Mouse (Mus musculus) frontal cortex, postnatal 14 days (tissue): ENCODE results near the gene Birc2.

Source experiments
- DNase-seq, 2 experiments: peaks; one replicate each; pipeline ENCODE4 v3.0.0; 2022; ENCODE audit warnings: low spot score in 2 of 2

The Birc2 gene

DNA sequence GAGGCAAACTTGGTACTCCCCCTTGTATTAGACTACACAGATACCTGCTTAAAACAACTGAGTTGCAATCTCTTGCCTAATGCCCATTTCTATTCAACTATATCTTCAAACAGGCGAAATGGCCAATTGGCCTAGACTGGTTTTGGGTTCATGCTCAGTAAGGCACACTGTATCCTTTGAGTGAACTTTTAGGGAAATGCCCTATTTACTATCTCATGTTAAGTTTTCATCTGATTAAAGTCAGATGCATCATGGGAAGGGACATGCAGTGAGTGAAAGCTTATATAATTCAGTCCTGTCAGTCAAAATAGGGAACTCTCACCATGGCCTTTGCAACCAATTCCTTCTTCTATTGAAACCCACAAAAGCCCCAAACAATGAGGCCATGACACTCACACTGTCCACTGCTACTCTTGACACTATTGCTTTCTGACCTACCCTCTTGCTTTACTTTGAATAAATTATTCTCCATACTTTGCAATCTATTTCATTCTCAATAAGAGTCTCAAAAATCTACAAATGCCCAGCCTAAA lies 9.9 kb upstream of the Birc2 start:
- DNase-seq, result no peak

GRCm38 (mm10) chr9:7845216-7845895 lies 8.5 kb upstream of the Birc2 start:
- DNase-seq, result no peak

GRCm38 (mm10) chr9:7841221-7841620 lies 4.4 kb upstream of the Birc2 start:
- no peak for DNase-seq

DNA sequence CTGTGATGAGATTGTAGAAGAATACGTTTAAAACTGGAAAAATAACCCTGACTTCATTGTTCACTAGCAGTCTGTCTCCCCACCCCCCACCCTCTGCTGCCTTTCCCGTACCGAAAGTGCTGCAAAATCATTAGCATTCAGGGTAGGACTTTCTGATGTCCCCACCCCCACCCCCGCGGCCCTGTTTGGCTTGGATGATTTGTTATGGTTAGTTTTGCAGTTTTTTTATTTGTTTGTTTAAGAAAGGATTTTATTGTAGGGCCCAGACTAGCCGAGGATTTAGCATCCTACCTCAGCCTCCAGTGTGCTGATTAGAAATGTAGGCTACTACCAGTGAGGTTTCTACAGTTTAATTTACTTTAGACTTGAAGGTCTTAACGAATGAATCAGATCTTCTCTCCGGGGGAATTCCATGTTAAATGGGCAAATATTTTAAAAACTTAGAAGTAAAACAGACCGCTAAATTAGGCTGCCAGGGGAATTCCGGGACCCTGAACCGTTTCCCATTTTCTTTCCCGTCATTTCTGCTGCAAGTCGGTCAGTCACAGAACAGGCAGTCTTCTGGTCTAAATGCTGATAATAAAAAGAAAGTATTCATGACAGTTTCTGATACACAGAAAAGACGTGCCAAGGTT lies 1.1 kb upstream of the Birc2 start:
- no peak for DNase-seq

DNA sequence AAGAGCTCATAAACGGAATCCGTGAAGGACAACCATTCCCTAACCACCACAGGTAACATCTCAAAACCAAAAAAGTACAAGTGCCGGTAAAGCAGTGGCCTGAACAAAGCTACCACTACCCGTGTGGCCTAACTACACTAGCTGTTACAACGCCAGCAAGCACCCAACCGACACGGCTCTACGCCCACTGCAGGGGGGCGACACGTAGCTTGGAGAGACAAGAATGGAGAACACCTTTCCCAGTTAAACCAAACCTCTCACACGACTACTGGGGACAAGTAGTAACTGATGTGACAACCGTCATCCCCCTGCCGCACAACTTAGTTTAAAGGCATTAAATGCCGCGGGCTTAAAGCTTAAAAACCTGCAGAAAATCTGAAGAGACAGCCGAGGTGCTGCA lies 533 bp downstream of the Birc2 start:
- peak; percentile 27 to 29 for DNase-seq

- DNase-seq, result no peak
Observed at GRCm38 (mm10) chr9:7835302-7835701, 1.6 kb downstream of the Birc2 start.

DNA sequence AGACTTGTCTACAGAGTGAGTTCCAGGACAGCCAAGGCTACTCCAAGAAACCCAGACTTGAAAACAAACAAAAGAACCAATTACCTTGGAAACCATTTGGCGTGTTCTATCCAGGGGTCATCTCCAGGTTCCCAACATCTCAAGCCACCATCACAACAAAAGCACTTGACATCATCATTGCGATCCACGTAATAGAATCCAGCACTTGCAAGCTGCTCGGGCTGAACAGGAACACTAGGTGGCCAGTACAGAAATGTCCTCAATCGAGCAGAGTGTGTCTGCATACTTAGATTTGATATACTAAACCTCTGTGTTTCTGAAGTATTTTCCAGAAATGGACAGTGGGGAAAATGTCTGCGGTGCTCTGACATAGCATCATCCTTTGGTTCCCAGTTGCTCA lies 3.4 kb downstream of the Birc2 start:
- no peak for DNase-seq

GRCm38 (mm10) chr9:7829531-7830528 lies 7.0 kb downstream of the Birc2 start:
- no peak for DNase-seq

DNA sequence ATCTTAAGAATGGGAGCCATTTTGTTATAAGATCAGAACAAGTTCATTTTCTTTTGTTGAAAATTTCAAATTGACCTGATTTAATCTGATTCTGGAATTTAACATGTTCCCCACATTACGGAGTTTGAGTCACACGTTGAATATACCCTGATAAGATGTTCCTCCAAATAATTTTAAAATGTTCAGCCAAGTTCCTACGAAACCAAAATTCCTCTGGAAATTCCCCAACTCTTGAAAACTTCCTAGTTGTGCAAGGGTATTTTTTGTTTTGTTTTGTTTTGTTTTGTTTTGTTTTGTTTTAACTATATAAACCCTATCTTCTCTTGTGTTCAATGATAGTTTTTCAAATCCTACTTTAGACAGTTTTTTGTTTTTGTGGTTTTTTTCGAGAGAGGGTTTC lies 8.2 kb downstream of the Birc2 start:
- DNase-seq, result no peak

DNA sequence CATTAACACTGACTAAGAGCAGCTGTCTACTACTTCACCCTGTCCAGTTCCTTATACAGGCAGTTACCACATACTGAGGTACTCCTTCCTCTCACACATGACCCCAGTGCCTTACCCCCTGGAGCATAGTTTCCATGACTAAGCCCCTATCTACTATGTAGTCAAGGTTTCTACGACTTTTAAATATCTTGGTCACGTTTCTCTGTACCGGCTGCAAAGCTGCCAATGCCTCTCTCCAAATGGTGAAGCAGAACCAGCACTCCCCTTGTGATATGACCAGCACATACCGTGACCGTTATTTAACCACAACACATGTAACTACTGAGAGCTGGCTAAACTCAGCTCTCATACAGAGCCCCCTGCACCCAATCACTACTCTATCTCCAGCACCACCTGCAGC lies 11.9 kb downstream of the Birc2 start:
- no peak for DNase-seq

DNA sequence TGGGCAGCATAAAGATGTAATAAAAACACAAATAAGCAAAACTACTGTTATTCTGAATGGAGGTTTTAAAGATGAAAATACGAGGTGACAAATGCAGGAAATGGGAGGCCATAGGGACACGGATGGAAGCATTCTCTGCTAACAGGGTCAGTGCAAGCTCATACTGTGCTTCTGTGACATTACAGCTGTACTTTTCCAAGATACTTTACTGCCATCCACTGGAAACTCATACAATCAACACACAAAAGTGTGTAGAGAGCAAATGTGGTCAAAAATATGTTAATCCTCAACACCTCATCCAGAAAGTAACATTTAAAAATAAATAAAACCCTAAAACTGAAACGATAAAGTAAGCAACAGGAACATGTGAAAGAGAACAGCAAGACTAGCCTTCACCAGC lies 14.1 kb downstream of the Birc2 start:
- DNase-seq, result no peak

DNA sequence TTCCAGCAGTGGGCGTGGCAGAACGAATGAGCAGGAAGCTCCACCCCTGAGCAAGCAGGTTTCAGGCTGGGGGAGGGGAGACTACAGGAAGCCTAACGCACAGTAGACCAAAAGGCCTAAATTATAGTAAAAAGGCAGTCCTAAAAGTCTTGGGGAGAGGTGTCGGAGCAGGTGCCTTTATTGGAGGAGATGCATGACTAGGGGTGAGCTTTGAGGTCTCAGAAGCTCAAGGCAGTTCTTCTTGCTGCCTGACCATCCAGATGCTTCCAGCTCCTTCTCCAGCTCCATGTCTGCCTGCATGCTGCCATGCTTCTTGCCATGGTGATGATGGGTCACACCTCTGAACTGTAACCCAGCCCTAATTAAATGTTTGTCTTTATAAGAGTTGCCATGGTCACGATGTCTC lies 31.8 kb downstream of the Birc2 start:
- no peak for DNase-seq

DNA sequence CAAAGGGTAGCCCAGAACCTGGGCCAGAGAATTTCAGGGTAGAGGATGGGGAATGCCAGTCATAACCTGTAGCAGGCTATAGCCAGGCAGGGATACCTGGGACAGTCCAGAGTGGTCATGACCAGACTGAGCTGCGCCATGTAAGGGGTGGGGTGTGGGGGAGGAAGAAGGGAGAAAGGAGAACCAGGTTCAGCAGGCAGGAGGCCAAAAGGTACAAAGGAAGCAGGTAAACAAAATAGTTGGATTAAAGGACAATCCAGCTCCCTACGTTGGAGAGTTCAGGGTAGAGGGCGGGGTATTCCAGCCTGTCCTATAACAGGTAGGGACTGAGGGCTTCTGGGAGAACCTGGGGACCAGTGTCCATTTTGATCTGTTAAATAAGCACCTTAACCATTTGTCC lies 38.3 kb downstream of the Birc2 start:
- DNase-seq, result no peak

- DNase-seq, result no peak
Observed at GRCm38 (mm10) chr9:7797542-7797941, 39.3 kb downstream of the Birc2 start.

- no peak for DNase-seq
Observed at GRCm38 (mm10) chr9:7796129-7796864, 40.6 kb downstream of the Birc2 start.

GRCm38 (mm10) chr9:7795581-7795980 lies 41.3 kb downstream of the Birc2 start:
- no peak for DNase-seq

GRCm38 (mm10) chr9:7793561-7793960 lies 43.3 kb downstream of the Birc2 start:
- DNase-seq, result no peak

- DNase-seq, result no peak
Observed at GRCm38 (mm10) chr9:7790580-7791084, 46.2 kb downstream of the Birc2 start.

DNA sequence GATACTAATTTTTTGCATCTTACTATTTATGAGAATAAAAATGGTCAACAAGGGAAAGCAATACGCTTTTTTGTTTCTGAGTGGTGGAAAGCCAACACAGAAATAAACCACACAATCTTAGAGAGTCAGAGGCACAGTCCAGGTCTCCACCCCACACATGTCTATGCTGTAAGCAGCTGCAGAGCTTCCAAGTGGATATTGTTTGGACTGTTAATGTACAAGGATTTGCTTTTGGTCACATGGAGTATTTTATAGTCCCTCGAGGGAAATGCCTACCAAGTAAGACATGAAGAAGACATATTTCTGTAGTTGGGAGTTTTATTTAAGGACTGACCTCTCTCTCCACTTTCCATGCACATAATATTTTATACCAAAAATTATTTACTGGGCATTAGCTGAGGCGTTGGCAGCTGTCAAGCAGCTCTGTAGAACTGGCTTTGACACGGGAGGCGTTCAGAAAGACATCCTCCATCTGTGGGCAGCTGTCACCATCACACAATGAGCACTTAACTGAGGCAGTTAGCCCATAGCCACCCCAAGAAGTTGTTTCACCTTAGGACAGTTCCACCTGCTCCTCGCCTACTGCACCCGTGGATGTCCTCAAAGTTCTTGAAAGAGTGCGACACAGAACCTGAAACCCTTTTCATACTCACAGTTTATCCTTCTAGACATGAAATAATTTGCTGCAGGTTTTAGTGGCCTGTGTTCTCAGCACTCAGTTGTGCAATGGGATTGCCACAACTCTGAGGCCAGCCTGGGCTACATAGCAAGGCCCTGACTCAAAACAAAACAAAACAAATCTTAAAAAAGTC lies 46.9 kb downstream of the Birc2 start:
- no peak for DNase-seq

DNA sequence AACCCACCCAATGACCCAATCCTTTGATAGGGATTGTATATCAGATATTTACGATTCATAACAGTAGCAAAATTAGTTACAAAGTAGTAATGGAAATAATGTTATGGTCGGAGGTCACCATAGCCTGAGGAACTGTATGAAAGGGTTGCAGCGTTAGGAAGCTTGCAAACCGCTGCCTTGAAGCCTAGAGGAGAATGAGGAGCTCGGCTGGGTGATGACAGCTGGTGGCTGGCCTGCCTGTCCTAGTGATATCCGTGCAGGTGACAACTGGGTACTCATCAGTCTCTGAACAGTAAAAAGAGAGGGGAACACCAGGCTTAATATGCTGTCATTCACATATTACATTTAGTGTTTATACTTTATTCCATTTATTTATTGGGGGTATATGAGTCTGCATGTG lies 48.5 kb downstream of the Birc2 start:
- DNase-seq, result no peak

DNA sequence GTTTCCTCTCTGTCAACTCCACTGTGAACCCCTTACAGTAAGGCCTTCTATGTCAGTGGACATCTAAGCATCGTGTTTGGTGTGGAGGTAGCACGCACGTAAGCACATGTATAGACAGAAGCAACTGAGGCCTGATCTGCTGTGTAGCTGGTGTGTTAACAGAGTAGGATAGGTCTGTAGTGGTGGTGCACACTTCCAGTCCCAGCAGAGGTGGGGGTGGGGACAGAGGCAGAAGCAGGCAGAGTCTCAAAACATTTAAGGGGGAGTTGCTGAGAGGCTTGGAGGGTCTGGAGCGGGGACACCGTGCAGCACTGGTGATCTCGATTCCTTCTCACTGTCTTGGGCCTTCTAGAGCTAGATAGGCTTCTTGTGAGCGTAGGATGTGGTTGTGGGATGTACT lies 50.8 kb downstream of the Birc2 start:
- DNase-seq, result no peak
